In genomic region chr7:28267129-28268041, GRCm38 (mm10) we compare ENCODE assay signal across 8 mouse cellular contexts. TPM values are rescaled to one million over a fixed set of nuclear protein-coding genes. Genes with fewer than 3 reads are reported as not detected.
A peak's percentile ranks its signal among the peaks of the same experiment; 100 is the strongest.
DNase-seq lines count a peak whose midpoint lies in the region; ATAC-seq lines count a peak whose summit lies in the region.

TSS of gene Eid2 (plus strand) at chr7:28267881.

- peak; percentile 91 for ATAC-seq in hindbrain, embryonic 12.5 days (ENCODE audit: low FRiP score)
- peak; percentile 93 for ATAC-seq in lung, embryonic 16.5 days (ENCODE audit: low read depth)

- peak within 1 kb of the TSS; percentile 99 for H3K9ac ChIP-seq in hindbrain, embryonic 12.5 days
- H3K9ac ChIP-seq in lung, embryonic 16.5 days (ENCODE audit: low read length) = peak within 1 kb of the TSS; percentile 98

- H3K36me3 ChIP-seq in hindbrain, embryonic 12.5 days = peaks cover 22% of the 10 kb centered on the region
- 0 out of 2 replicates have a peak, but pooled peaks cover 2% of the 10 kb centered on the region for H3K36me3 ChIP-seq in lung, embryonic 16.5 days (ENCODE audit: control insufficient read depth, insufficient read depth, low read length)

- H3K4me3 ChIP-seq in hindbrain, embryonic 12.5 days = peak within 1 kb of the TSS; percentile 91
- peak within 1 kb of the TSS; percentile 86 for H3K4me3 ChIP-seq in lung, embryonic 16.5 days (ENCODE audit: low read length)

- H3K4me1 ChIP-seq in hindbrain, embryonic 12.5 days = peaks cover 10% of the 10 kb centered on the region
- peaks cover 10% of the 10 kb centered on the region for H3K4me1 ChIP-seq in lung, embryonic 16.5 days (replicated peaks; ENCODE audit: control insufficient read depth, insufficient read depth, low read length)

- peak within 1 kb of the TSS; percentile 97 for H3K27ac ChIP-seq in hindbrain, embryonic 12.5 days
- H3K27ac ChIP-seq in lung, embryonic 16.5 days (ENCODE audit: low read length) = peak within 1 kb of the TSS; percentile 68

- DNase-seq in Muller cell, postnatal 12 days (ENCODE audit: inconsistent ontology term) = peak; percentile 85
- peak; percentile 93 for DNase-seq in cerebellum, adult 9-11 months
- peak; percentile 86 for DNase-seq in frontal cortex, postnatal 14 days (ENCODE audit: low spot score in 2 of 2)
- peak; percentile 85 to 92 for DNase-seq in layer of hippocampus, postnatal 10 days (ENCODE audit: low spot score in 2 of 2)
- peak; percentile 87 for DNase-seq in retina, postnatal 7 days (ENCODE audit: low read depth, low spot score)
- peak; percentile 79 for DNase-seq in urinary bladder, postnatal 14 days (ENCODE audit: low spot score)

- WGBS in hindbrain, embryonic 12.5 days = 8% methylated on average over 57 of the region's 57 CpGs
- 6% methylated on average over 56 of the region's 57 CpGs for WGBS in lung, embryonic 16.5 days

- peak within 1 kb of the TSS; percentile 77 for H3K4me2 ChIP-seq in hindbrain, embryonic 12.5 days (replicated peaks)
- peak within 1 kb of the TSS; percentile 81 for H3K4me2 ChIP-seq in lung, embryonic 16.5 days (ENCODE audit: low read depth, low read length)

- peaks cover 3% of the 10 kb centered on the region; the same call in 1 of the 2 replicates for H3K27me3 ChIP-seq in hindbrain, embryonic 12.5 days
- no peaks in the 10 kb centered on the region for H3K27me3 ChIP-seq in lung, embryonic 16.5 days (ENCODE audit: control insufficient read depth, insufficient read depth, low read depth, low read length)

- H3K9me3 ChIP-seq in hindbrain, embryonic 12.5 days (replicated peaks) = no peaks in the 10 kb centered on the region
- H3K9me3 ChIP-seq in lung, embryonic 16.5 days (ENCODE audit: control insufficient read depth, low read length) = no peaks in the 10 kb centered on the region

RNA-seq across cellular contexts. Expression of gene Eid2, which starts in this region (rescaled TPM):
- polyA plus RNA-seq in hindbrain, embryonic 12.5 days (2016; fragmentation: Nextera tagmentation; extraction: Ambion mirVana) = 19.3 and 20.0 TPM in 2 replicates
- 10 to 100 TPM; 67.3 to 68.9 TPM for total RNA-seq in layer of hippocampus, postnatal 10 days (2021)
- polyA plus RNA-seq in lung, embryonic 16.5 days (2015; fragmentation: Nextera tagmentation; extraction: Ambion mirVana) = 1.2 and 1.9 TPM in 2 replicates

Comparison
In these comparisons a context has a peak if more than half of its experiments do, and no peak if none do; other contexts are left out.
1. Peak in every context shown above with its lines: DNase-seq, ATAC-seq, H3K4me3 ChIP-seq and H3K27ac ChIP-seq.